Mouse (Mus musculus) MEL (cell line): Measurements from ENCODE around the gene Rbbp6. TPM values are rescaled to one million over a fixed set of nuclear protein-coding genes. Genes with fewer than 3 reads are reported as not detected.

ENCODE experiments used
- DNase-seq: peaks from one replicate; pipeline ENCODE4 v3.0.0; 2011; ENCODE audit warnings: low read depth, low spot score
- H3K27ac ChIP-seq: 2 replicates; pipeline ENCODE4 v1.5.1; 2012; ENCODE audit warnings: low read depth, mild to moderate bottlenecking, control low read depth, low read length, moderate library complexity; ENCODE audit not compliant: control insufficient read depth
- H3K27me3 ChIP-seq, 2 experiments: fragments of 150-350 bp in 1 of 2; sonication (generic) in 1 of 2; 2 replicates each; pipeline ENCODE4 v1.6.1; 2012; ENCODE audit warnings: low read length in 2 of 2, mild to moderate bottlenecking in 2 of 2, improper control_type of control experiment in 1 of 2, moderate library complexity in 1 of 2; ENCODE audit not compliant: insufficient read depth in 2 of 2, control insufficient read depth in 1 of 2
- H3K36me3 ChIP-seq, 2 experiments: 2 replicates each; pipeline ENCODE4 v1.6.1; 2012 to 2014; ENCODE audit warnings: low read length in 2 of 2, improper control_type of control experiment in 1 of 2, inconsistent platforms in 1 of 2, mild to moderate bottlenecking in 1 of 2; ENCODE audit not compliant: insufficient read depth in 2 of 2, control insufficient read depth in 1 of 2
- H3K4me1 ChIP-seq, 2 experiments: fragments of 150-350 bp in 1 of 2; sonication (generic) in 1 of 2; 2 replicates each; pipeline ENCODE4 v1.6.1; 2012; ENCODE audit warnings: low read length in 2 of 2, improper control_type of control experiment in 1 of 2, mild to moderate bottlenecking in 1 of 2; ENCODE audit not compliant: insufficient read depth in 2 of 2, control insufficient read depth in 1 of 2
- H3K4me3 ChIP-seq, 2 experiments: fragments of 150-350 bp in 1 of 2; sonication (generic) in 1 of 2; 2 replicates each; pipeline ENCODE4 v1.5.1; 2012; ENCODE audit warnings: low read depth in 2 of 2, low read length in 2 of 2, mild to moderate bottlenecking in 2 of 2, moderate library complexity in 2 of 2, control low read depth in 1 of 2, improper control_type of control experiment in 1 of 2; ENCODE audit not compliant: control insufficient read depth in 1 of 2, insufficient read depth in 1 of 2
- H3K79me2 ChIP-seq: 2 replicates; pipeline ENCODE4 v1.6.1; 2012; ENCODE audit warnings: mild to moderate bottlenecking, low read length, moderate library complexity; ENCODE audit not compliant: control insufficient read depth, poor library complexity, insufficient read depth
- H3K9ac ChIP-seq: 2 replicates; pipeline ENCODE4 v1.6.1; 2012; ENCODE audit warnings: low read depth, mild to moderate bottlenecking, control low read depth, low read length, moderate library complexity; ENCODE audit not compliant: control insufficient read depth, poor library complexity, severe bottlenecking
- H3K9me3 ChIP-seq: fragments of 150-350 bp; sonication (generic); replicated peaks from 2 replicates; pipeline ENCODE4 v1.6.1; 2012; ENCODE audit warnings: mild to moderate bottlenecking, low read length, improper control_type of control experiment, moderate library complexity; ENCODE audit not compliant: insufficient read depth
- BHLHE40 ChIP-seq: IDR thresholded peaks from 2 replicates; pipeline ENCODE4 v1.6.1; 2012; ENCODE audit warnings: low read depth, mild to moderate bottlenecking, inconsistent platforms, low read length, improper control_type of control experiment, borderline replicate concordance
- CTCF ChIP-seq, 3 experiments: IDR thresholded peaks in 2 of 3; conservative IDR thresholded peaks in 1 of 3; 2 replicates each; pipeline ENCODE4 v1.5.1; 2011 to 2012; ENCODE audit warnings: low read length in 3 of 3, low read depth in 2 of 3, mild to moderate bottlenecking in 2 of 3, improper control_type of control experiment in 1 of 3, inconsistent platforms in 1 of 3, mixed read lengths in 1 of 3, moderate library complexity in 1 of 3; ENCODE audit not compliant: control insufficient read depth in 1 of 3, insufficient read depth in 1 of 3, poor library complexity in 1 of 3, severe bottlenecking in 1 of 3
- GATA1 ChIP-seq: IDR thresholded peaks from 2 replicates; pipeline ENCODE4 v1.6.1; 2011; ENCODE audit warnings: low read depth, low read length, improper control_type of control experiment
- HCFC1 ChIP-seq: IDR thresholded peaks from 2 replicates; pipeline ENCODE4 v1.6.1; 2012; ENCODE audit warnings: low read depth, mild to moderate bottlenecking, inconsistent platforms, low read length, improper control_type of control experiment, moderate library complexity
- MAFK ChIP-seq: IDR thresholded peaks from 2 replicates; pipeline ENCODE4 v1.6.1; 2011; ENCODE audit warnings: low read depth, mild to moderate bottlenecking, low read length, improper control_type of control experiment, borderline replicate concordance
- MAX ChIP-seq: IDR thresholded peaks from 2 replicates; pipeline ENCODE4 v1.6.1; 2011; ENCODE audit warnings: low read length, improper control_type of control experiment
- MYC ChIP-seq: IDR thresholded peaks from 2 replicates; pipeline ENCODE4 v1.6.1; 2011; ENCODE audit warnings: low read depth, mild to moderate bottlenecking, low read length, improper control_type of control experiment, moderate library complexity
- NELFE ChIP-seq: IDR thresholded peaks from 2 replicates; pipeline ENCODE4 v1.6.1; 2011; ENCODE audit warnings: low read depth, low read length, improper control_type of control experiment
- POLR2A ChIP-seq, 2 experiments: IDR thresholded peaks; 2 replicates each; pipeline ENCODE4 v1.6.1; 2011 to 2012; ENCODE audit warnings: low read length in 2 of 2, mild to moderate bottlenecking in 2 of 2, control low read depth in 1 of 2, improper control_type of control experiment in 1 of 2, low read depth in 1 of 2, moderate library complexity in 1 of 2; ENCODE audit not compliant: control insufficient read depth in 1 of 2, insufficient read depth in 1 of 2, poor library complexity in 1 of 2
- POLR2AphosphoS5 ChIP-seq: IDR thresholded peaks from 2 replicates; pipeline ENCODE4 v1.6.1; 2012; ENCODE audit warnings: low read depth, borderline replicate concordance, mild to moderate bottlenecking, inconsistent platforms, low read length, moderate library complexity, mixed read lengths
- RAD21 ChIP-seq: IDR thresholded peaks from 2 replicates; pipeline ENCODE4 v1.6.1; 2011; ENCODE audit warnings: mild to moderate bottlenecking, low read depth, low read length, improper control_type of control experiment
- RCOR1 ChIP-seq: IDR thresholded peaks from 2 replicates; pipeline ENCODE4 v1.6.1; 2012; ENCODE audit warnings: low read depth, mild to moderate bottlenecking, inconsistent platforms, low read length, improper control_type of control experiment
- SIN3A ChIP-seq: IDR thresholded peaks from 2 replicates; pipeline ENCODE4 v1.6.1; 2012; ENCODE audit warnings: low read length, improper control_type of control experiment, inconsistent platforms
- SMC3 ChIP-seq: IDR thresholded peaks from 2 replicates; pipeline ENCODE4 v1.6.1; 2011; ENCODE audit warnings: low read depth, low read length, improper control_type of control experiment
- TCF12 ChIP-seq: IDR thresholded peaks from 2 replicates; pipeline ENCODE4 v1.6.1; 2014; ENCODE audit warnings: low read depth, mild to moderate bottlenecking, inconsistent platforms, low read length, improper control_type of control experiment, moderate library complexity
- USF2 ChIP-seq, 2 experiments: IDR thresholded peaks; 2 replicates each; pipeline ENCODE4 v1.6.1; 2011 to 2012; ENCODE audit warnings: improper control_type of control experiment in 2 of 2, low read length in 2 of 2, borderline replicate concordance in 1 of 2, inconsistent platforms in 1 of 2, low read depth in 1 of 2, mild to moderate bottlenecking in 1 of 2; ENCODE audit not compliant: insufficient read depth in 1 of 2
- ZC3H11A ChIP-seq: IDR thresholded peaks from 2 replicates; pipeline ENCODE4 v1.6.1; 2012; ENCODE audit warnings: low read depth, mild to moderate bottlenecking, inconsistent platforms, low read length, improper control_type of control experiment
- polyA plus RNA-seq, 2 experiments: library from polyadenylated mRNA; stranded (reverse) in 1 of 2; unstranded in 1 of 2; fragments of >175 nt in 1 of 2; fragments of >200 nt in 1 of 2; gene quantifications; 2 replicates each; pipeline versions ENCODE4 v1.2.1 to v1.2.4; 2012; ENCODE audit warnings: low replicate concordance in 2 of 2, low read depth in 1 of 2; ENCODE audit not compliant: insufficient read length in 2 of 2, insufficient read depth in 1 of 2, missing spikeins in 1 of 2
- total RNA-seq: library from RNA; depleted of rRNA; stranded (reverse); fragments of 300-350 nt; gene quantifications from 2 replicates; pipeline ENCODE4 v1.2.3, GENCODE M21; 2012

Gene Rbbp6
- total and polyA plus RNA-seq, 3 experiments = 22.7 to 70.6 TPM; not detected in 1

DNA sequence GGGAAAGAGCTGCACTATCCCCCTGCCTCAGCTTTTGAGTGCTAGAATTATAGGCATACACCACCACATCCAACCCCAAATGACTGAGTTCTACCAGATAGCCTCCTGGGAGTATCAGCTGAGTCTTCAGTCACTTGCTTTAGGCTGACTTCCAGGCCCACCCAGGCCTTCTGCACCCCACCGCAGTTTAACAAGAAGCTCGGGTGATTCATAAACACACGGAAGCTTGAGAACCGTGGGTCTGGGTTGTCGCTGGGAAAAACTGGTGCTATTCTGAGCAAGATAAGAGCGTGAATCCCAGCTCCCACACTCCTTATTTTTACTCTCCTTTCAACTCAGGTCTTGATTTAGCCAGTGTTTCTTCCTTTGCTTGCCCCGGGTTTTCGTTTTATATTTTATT, 69.8 kb downstream of the Rbbp6 start:
- H3K79me2 ChIP-seq = no peaks in the 10 kb centered on the region
- no peak for DNase-seq
- H3K27me3 ChIP-seq = peaks cover 0 to 3% of the 10 kb centered on the region in 2 experiments; a peak in 1 of 4 replicates
- H3K36me3 ChIP-seq = no peaks in the 10 kb centered on the region
- no peak overlapping the region for H3K27ac ChIP-seq
- no peak overlapping the region for H3K4me3 ChIP-seq
- TF ChIP-seq POLR2A (IDR thresholded peaks at IDR 0.05; ENCODE audit: control insufficient read depth in 1 of 2, insufficient read depth in 1 of 2, low read depth in 1 of 2, low read length in 2 of 2, poor library complexity in 1 of 2) = no peak
- no peak for TF ChIP-seq BHLHE40
- TF ChIP-seq SIN3A = no peak
- no peak for TF ChIP-seq RCOR1
- no peak for TF ChIP-seq GATA1
- no peak for TF ChIP-seq MAX
- no peak for TF ChIP-seq TCF12
- no peak for TF ChIP-seq POLR2AphosphoS5
- no peak for TF ChIP-seq SMC3
- no peak for TF ChIP-seq MAFK
- TF ChIP-seq MYC = no peak
- TF ChIP-seq NELFE = no peak
- H3K9ac ChIP-seq = no peak overlapping the region
- no peaks in the 10 kb centered on the region for H3K4me1 ChIP-seq
- no peaks in the 10 kb centered on the region for H3K9me3 ChIP-seq

DNA sequence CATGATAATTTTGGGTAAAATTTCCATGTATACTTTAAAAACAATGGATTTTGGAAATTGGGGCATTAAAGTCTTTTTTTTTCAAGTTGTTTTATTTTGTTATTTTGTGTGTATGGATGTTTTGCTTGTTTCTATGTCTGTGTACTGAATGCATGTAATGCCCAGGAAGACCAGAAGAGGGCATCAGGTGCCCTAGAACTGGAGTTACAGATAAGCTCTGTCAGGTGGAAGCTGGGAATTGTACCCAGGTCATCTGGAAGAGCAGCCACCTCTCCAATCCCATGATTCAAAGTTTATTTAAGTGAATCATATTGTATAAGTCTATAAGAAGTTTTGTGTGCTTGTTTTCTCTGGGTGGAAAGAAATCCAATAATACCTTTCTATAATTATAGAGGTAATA, 73.8 kb downstream of the Rbbp6 start:
- H3K27me3 ChIP-seq = peaks cover 0 to 1% of the 10 kb centered on the region in 2 experiments; a peak in 1 of 4 replicates
- no peak overlapping the region for H3K9ac ChIP-seq
- no peaks in the 10 kb centered on the region for H3K79me2 ChIP-seq
- H3K36me3 ChIP-seq = no peaks in the 10 kb centered on the region
- H3K9me3 ChIP-seq = no peaks in the 10 kb centered on the region
- H3K27ac ChIP-seq = no peak overlapping the region
- TF ChIP-seq USF2 (IDR thresholded peaks at IDR 0.05; ENCODE audit: borderline replicate concordance in 1 of 2, insufficient read depth in 1 of 2, low read depth in 1 of 2, low read length in 2 of 2) (no peak), SMC3 (peak; percentile 74), HCFC1 (no peak), RAD21 (peak; percentile 73), GATA1 (peak; percentile 63), ZC3H11A (peak; percentile 63), CTCF (IDR thresholded peaks at IDR 0.05 in 2 of 3, conservative IDR thresholded peaks at IDR 0.05 in 1 of 3; ENCODE audit: control insufficient read depth in 1 of 3, insufficient read depth in 1 of 3, low read depth in 2 of 3, low read length in 3 of 3, poor library complexity in 1 of 3, severe bottlenecking in 1 of 3) (peak; percentile 40 to 72 (median 57); a peak in 5 of 6 replicates)
- H3K4me3 ChIP-seq = no peak overlapping the region
- no peaks in the 10 kb centered on the region for H3K4me1 ChIP-seq
- peak; percentile 70 for DNase-seq
